Mouse (Mus musculus) embryonic fibroblast, embryonic 13.5 days (primary cell): ENCODE measurements at regions not wholly inside any gene's neighbourhood (a gene's known extent, or its start where the extent isn't known, plus 50 kb on each side); places are given as distances from the start of the nearest gene placed in this dataset.

Source experiments
- H3K27ac ChIP-seq: 2 replicates; pipeline ENCODE4 v1.5.1; 2012; ENCODE audit warnings: low read length, control low read depth, inconsistent platforms; ENCODE audit not compliant: insufficient read depth
- H3K4me1 ChIP-seq: 2 replicates; pipeline ENCODE4 v1.6.1; 2011; ENCODE audit warnings: low read length; ENCODE audit not compliant: control insufficient read depth, insufficient read depth
- H3K4me3 ChIP-seq: 2 replicates; pipeline ENCODE4 v1.5.1; 2011; ENCODE audit warnings: mild to moderate bottlenecking, control low read depth, low read length; ENCODE audit not compliant: insufficient read depth
- CTCF ChIP-seq: IDR thresholded peaks from 2 replicates; pipeline ENCODE4 v1.5.1; 2011; ENCODE audit warnings: mild to moderate bottlenecking, control low read depth, low read length, moderate library complexity, borderline replicate concordance; ENCODE audit not compliant: insufficient read depth
- POLR2A ChIP-seq: IDR thresholded peaks from 2 replicates; pipeline ENCODE4 v1.6.1; 2011; ENCODE audit warnings: low read depth, mild to moderate bottlenecking, control low read depth, low read length, moderate library complexity

DNA sequence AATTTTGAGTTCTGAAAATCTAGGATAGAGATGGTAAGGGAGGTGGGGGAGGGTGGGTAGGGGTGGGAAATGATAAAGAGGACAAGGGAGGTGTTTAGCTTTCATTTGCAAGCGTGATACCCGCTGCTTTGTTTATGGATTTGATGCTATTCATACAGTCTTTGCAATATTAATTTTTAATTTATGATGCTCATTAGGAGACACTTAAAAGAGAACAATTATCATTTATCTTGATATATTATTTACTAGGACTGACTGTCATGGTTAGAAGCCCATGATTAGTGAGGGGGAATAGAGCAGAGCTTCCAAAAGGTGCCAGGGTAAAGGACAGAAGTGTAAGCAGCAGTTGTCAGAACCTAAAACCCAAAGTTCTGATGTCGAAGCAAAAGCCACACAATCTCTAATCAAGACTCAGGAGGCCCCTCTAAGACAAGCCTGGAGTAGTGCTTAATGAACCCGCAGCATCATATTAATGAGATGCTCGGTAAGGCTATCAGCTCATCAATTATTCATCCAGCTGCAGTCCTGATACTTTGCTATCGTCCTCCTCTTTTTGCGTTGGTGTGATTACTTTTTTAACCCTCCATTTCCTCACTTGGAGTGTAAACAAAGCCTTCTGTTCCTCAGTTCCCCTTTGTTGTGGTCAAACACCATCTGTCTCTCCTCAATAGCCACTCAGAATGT lies 115.8 kb upstream of the Etaa1 start:
- Histone ChIP-seq H3K4me1 (peaks cover 15% of the 10 kb centered on the region), H3K27ac (peak overlapping the region; percentile 94; the same call in 1 of the 2 replicates), H3K4me3 (no peak overlapping the region)
- TF ChIP-seq CTCF = no peak
- TF ChIP-seq POLR2A = no peak

DNA sequence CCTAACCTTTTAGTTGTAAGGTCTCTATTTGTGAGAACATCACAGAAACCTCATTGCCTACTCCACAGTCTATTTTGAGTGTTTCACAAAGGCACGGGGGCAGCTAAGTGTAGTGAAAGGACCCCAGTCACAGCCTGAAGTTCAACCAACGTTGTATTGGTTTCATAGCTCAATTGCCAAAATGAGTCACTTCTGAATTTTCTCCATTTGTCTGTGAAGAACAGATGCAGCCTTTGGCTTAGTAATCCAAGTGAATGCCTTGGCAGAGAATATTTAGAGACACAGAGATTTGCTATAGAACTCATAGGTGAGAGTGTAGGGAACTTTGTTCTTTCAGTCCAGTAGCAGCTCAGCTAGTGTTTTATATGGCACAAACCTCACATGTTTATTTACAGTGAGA lies 114.4 kb upstream of the Etaa1 start:
- H3K4me1 ChIP-seq = peaks cover 15% of the 10 kb centered on the region
- TF ChIP-seq POLR2A (no peak), CTCF (no peak)
- no peak overlapping the region for H3K4me3 ChIP-seq
- H3K27ac ChIP-seq = peak overlapping the region; percentile 96

DNA sequence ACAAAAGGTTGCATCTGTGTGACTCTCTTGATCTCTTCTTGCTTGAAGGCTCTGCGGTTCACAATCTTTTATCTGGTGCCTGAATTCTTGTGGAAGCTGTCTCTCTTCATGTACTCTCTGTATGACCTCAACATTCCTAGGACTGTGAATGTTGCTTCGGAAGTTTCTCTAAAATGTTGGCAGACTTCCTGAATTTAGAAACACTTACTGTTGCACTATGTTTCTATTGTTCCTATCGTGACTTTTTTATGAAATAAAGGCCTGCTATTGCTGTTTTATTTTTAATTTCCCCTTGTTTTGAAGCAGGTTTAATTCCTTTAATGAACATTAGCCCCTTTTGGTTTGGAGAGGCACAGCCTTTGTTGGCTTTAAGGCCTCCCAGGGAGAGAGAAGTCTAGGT lies 114.0 kb upstream of the Etaa1 start:
- peaks cover 15% of the 10 kb centered on the region for H3K4me1 ChIP-seq
- no peak overlapping the region for H3K4me3 ChIP-seq
- peak overlapping the region; percentile 96 for H3K27ac ChIP-seq
- TF ChIP-seq CTCF (no peak), POLR2A (no peak)

DNA sequence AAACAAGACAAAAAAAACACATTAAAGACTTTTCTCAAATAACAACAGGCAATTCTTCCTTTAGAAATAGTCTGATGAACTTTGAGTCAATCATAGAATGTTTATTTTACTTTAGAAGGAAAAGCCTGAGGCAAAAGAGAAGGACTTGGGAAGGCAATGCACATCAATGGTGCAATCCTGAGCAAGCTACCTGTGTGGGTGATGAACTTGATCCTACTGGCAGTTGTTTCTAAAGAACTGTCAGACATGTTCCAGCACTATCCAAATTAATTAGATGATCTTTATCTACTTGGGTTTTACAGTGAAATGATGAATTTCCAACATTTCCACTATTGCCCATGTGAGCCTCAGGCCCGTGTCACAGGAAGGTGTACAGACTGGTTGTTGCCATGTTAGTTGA lies 87.9 kb upstream of the Etaa1 start:
- Histone ChIP-seq H3K4me3 (no peak overlapping the region), H3K4me1 (no peaks in the 10 kb centered on the region), H3K27ac (no peak overlapping the region)
- TF ChIP-seq POLR2A (no peak), CTCF (no peak)

DNA sequence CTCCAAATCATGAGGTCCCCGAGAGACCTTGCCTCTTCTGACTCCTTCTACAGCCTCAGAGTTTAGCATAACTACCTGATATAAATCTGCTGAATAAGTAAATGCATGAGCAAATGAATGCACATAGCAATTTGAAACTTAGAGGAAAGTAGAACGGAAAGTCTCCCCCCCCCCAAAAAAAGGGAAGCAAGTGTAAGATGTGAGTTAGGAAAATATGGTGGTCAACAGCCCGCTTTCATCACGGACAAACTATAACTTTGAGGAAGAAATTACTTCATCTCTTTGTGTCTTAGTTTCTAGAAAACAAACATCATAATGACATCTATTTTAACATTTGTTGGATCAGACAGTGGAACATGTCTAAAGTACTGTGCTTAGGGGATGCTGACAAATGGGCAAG lies 77.4 kb upstream of the Etaa1 start:
- Histone ChIP-seq H3K4me3 (no peak overlapping the region), H3K27ac (no peak overlapping the region), H3K4me1 (no peaks in the 10 kb centered on the region)
- no peak for TF ChIP-seq POLR2A
- no peak for TF ChIP-seq CTCF

DNA sequence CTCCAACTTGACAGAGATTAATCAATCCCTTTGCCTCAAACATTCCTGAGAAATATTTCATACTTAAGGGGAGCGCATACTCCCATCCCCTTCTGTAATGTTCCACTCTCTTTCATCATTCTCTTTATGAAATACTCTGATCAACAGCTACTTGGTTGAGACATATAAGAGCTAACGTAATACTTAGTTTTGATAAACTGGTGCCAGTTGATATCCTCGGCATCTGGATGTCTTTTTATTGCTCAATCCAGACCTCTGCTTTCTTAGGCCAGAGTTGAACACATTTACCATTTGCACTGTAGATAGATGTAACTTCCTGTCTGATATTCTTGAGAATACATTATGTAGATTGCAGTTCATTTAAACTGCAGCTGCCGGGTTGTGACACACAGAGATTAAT lies 68.4 kb upstream of the Etaa1 start:
- H3K4me1 ChIP-seq = no peaks in the 10 kb centered on the region
- TF ChIP-seq POLR2A (no peak), CTCF (no peak)
- H3K27ac ChIP-seq = no peak overlapping the region
- no peak overlapping the region for H3K4me3 ChIP-seq

DNA sequence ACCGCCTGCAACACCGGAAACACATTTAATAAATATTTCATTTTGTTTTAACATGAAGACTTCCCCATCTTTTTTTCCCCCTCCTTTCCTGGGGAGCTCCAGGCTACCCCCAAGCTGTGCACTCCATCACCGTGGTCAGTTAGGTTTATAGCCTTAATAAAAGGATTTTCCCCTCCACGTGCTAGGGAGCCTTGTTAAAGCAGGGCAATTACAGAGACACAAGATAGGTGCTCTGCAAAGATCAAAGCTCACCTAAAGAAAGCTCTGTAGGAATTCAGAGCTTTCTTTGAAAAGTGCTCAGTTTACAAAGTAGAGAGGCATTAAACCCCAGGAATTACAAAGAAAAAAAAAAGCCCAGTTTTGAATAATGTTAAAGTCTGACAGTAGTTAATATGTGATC lies 61.6 kb upstream of the Etaa1 start:
- H3K4me3 ChIP-seq = no peak overlapping the region
- TF ChIP-seq POLR2A (no peak), CTCF (no peak)
- H3K4me1 ChIP-seq = 0 out of 2 replicates have a peak, but pooled peaks cover 2% of the 10 kb centered on the region
- no peak overlapping the region for H3K27ac ChIP-seq

DNA sequence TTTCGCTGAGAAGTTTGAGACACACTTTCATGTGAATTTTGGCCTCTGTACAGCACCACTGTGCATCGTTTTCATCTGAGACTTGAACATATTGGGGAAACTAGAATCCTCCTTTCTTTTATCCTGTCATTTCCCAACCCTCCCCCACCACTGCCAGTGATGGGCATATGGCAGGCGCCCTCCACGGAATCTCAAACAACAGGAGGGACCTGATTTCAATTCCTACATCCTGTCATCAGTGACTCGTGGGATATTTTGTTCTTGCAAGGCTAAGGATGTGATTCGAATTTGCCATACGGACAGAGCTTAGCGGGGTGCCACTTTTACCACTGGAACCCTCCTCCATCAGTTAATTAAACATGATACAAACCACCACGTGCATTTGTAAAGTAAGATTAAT lies 60.9 kb upstream of the Etaa1 start:
- Histone ChIP-seq H3K4me3 (no peak overlapping the region), H3K27ac (no peak overlapping the region), H3K4me1 (0 out of 2 replicates have a peak, but pooled peaks cover 2% of the 10 kb centered on the region)
- TF ChIP-seq POLR2A (no peak), CTCF (no peak)

DNA sequence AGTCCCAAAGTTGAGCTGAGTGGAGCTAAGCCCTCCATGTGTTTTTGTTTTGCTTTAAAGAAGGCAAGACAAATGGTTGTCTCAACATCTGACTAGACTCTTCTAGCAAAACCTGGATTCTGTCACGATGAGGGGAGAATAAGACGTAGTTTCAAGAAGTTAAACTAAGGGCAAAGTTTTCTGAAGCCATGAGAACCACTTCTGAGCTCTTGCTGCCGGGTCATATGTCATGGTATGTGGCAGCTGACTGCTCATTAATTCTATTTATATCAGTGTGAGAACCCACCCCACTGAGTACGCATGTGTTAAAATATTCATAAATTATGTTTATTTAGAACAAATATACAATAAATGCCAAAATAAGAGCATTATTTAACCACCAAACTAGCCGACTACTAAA lies 58.4 kb upstream of the Etaa1 start:
- no peak overlapping the region for H3K27ac ChIP-seq
- H3K4me1 ChIP-seq = 0 out of 2 replicates have a peak, but pooled peaks cover 2% of the 10 kb centered on the region
- TF ChIP-seq CTCF (no peak), POLR2A (no peak)
- no peak overlapping the region for H3K4me3 ChIP-seq

DNA sequence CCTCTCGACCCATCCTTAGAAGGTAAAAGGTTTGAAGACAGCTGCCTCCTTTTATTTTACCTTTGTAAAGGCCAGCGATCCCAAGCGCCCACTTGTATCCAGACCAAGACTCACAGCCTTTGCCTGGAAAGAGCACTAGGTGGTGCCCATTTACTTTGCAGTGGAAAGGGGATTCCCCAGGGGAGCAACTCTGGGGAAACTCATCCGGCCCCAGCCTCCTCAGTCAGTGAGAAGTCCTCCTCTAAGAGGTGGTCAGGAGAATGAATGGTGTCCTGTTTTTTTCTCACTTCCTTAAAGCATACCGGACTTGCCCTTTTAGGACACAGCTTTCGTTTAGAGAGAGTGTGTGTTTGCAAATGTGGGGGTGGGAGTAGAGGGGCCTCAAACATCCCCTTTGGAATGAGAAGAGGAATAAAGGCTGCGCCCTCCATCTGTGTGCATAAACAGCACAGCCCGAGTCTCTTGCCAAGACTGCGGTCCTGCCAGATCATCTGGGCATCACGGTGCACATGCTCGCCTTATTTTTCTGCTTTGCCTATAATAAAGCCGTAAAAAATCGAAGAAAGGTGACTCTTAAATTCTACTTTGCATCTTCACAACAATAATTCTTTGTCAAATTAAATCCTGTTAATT lies 57.5 kb upstream of the Etaa1 start:
- TF ChIP-seq POLR2A (no peak), CTCF (no peak)
- H3K27ac ChIP-seq = no peak overlapping the region
- peak overlapping the region; percentile 24 for H3K4me3 ChIP-seq
- H3K4me1 ChIP-seq = 0 out of 2 replicates have a peak, but pooled peaks cover 2% of the 10 kb centered on the region

DNA sequence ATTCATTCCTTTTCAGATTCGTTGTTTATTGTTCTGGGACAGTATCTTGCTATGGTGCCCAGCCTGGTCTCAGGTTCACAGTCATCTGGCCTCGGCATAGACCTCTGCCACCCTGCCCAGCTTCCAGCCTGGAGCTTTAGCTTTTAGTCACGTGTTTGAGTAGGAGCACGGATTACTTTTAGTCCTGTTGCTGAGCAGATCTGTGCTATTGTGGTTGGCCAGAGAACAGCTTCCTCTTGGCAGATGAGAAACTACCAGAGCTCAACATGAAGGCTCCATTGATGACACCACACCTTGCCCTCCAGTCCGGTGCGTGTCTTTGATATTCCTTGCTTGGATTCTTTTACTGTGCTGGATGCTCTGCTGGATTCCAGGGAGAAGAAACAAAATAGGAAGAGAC lies 54.5 kb upstream of the Etaa1 start:
- H3K27ac ChIP-seq = no peak overlapping the region
- no peak overlapping the region for H3K4me3 ChIP-seq
- TF ChIP-seq CTCF = no peak
- TF ChIP-seq POLR2A = no peak
- H3K4me1 ChIP-seq = 0 out of 2 replicates have a peak, but pooled peaks cover 2% of the 10 kb centered on the region
